Mouse (Mus musculus) urinary bladder, adult 18-20 months (tissue): ENCODE measurements around the gene Phyhipl.

ENCODE experiments used
- DNase-seq, 2 experiments: peaks; one replicate each; pipeline ENCODE4 v3.0.0; 2022; ENCODE audit warnings: low spot score in 2 of 2, mixed read lengths in 2 of 2

The Phyhipl gene

DNA sequence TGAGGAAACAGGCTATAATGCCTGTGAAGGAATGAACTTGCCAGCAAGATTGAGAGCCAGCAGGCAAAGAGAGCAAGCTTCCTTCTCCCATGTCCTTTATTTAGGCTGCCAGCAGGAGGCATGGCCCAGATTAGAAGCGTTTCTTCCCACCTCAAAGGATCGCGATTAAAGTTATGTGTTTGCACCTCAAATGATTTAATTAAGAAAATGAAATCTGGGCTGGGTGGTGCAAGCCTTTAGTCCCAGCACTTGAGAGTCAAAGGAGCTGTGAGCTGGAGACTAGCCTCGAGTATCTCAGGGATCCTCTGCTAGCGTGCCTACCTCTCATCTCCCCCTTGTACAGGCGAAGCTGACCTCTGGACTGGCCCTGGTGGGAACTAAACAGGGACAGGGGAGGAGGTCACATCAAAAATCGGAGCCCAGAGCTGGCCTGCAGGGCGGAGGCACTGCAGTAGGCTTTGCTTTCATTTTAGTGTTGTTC is 122.4 kb downstream of the Phyhipl start:
- no peak for DNase-seq

GRCm38 (mm10) chr10:70532249-70532648 is 123.5 kb downstream of the Phyhipl start:
- DNase-seq, result no peak

DNA sequence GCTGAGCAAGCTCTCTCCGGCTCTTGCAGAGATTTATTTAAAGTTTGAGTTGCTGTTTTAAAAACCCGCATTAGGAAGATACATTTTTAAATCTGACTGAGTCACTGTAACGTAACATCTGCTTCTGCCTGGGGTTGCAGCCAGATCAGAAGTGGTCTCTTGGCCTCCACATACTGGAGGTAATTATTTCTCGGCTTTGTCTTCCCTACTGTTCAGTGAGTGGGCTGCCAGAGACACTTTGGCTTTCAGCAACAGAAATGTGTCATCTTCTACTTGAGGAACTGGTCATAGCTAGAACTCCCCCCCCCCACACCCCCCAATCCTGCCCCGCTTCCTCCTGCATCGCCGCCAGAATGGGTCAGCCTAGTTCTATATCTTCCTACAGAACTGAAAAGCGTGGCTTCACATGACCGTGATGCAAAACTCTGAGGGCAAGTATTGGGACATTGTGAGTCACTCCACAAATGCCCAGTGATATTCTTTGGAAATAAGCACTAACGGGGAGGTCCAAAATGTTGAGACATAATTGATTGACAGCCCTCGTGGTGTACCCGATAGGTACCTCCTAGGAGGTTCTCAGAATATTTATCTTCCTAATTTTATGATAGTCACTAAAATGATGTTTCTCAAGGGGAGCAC is 125.5 kb downstream of the Phyhipl start:
- DNase-seq, result no peak

DNA sequence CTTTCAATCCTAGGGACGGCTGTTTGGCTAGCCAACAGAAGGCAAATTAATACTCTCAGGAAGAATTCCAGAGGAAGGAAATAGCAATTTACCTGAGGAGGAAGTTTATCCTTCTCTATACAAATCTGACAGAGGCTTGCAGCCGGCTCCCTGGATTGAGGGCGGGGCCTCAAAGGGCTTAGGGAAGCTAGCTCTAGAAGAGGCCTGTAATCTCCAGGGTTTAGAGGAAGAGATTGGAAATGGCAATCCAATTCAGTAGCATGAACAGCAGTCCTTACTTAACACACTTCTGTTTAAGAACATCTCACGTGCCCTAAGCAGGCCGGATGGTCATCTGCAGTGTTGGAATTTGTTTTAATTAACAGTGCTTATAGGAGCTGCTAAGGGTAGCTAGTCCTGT is 134.4 kb downstream of the Phyhipl start:
- no peak for DNase-seq

GRCm38 (mm10) chr10:70520143-70521131 is 135.3 kb downstream of the Phyhipl start:
- no peak for DNase-seq

DNA sequence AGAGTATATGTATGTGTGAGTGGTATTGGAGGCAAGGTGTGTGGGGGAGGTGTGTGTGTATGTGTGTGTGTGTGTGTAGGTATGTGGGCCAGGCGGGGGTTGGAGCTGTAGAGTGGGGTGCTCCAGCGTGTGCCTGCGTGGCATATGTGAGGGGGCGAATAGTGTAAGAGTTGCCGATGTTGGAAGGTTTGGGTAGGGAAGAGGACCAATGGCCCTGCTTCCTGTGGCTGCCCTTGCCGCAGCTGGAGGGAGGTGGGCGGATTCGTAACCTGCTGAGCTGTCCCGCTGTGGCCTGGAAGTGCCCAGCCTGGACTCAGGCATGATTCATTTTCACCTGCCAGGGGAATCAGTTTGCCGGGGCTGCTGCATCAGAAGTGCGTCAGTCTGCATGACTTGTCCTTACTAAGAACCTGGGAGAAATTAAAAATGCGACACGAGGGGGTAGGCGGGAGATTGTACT is 136.1 kb downstream of the Phyhipl start:
- no peak for DNase-seq

GRCm38 (mm10) chr10:70516661-70517060 is 139.1 kb downstream of the Phyhipl start:
- DNase-seq, result no peak

DNA sequence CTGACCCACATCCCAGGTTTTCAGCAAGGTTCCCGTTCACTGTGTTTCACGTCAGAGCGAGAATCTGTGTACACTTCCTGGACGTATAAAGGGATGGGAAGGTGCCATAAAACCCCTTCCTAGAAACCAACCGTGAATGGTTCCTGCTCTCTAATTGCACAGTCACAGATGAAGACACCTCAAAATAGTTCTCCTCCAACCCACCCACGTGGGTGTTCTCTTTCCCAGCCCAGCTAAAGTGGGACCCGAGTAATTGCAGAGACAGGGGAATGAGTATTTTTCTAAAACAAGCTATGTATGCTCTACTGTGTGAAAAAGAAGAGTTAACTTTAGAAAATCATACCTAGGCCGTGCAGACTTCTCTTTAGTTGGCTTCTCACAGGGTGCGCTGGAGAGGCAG is 140.9 kb downstream of the Phyhipl start:
- DNase-seq, result no peak

DNA sequence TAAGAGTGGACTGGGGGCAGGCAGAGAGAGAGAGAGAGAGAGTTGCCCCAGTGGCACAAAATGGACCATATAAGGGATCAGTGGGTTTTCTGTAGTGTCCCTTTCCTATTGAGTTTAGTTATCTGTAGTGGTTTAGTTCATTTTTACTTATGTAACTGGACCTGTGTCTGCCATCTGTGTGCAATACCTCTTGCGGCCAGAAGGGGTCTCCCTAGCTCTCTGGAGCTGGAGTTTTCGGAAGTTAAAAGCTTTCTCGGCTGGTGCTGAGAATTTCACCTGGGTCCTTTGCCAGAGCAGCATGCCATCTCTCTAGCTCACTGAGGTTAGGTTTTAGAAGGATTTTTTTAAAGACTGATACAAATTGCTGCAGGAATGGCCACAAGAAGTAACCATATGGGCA is 147.9 kb downstream of the Phyhipl start:
- DNase-seq, result no peak
